Mouse (Mus musculus) testis, adult 2 months (tissue): ENCODE data around the gene Kiss1r.

ENCODE experiments used
- CTCF ChIP-seq: fragments of 200-500 bp; IDR thresholded peaks from 2 replicates; pipeline ENCODE4 v1.5.1; 2012; ENCODE audit warnings: low read depth, mild to moderate bottlenecking, inconsistent platforms, low read length, moderate library complexity; ENCODE audit not compliant: control insufficient read depth, insufficient read depth, insufficient replicate concordance
- POLR2A ChIP-seq: fragments of 200-500 bp; IDR thresholded peaks from 2 replicates; pipeline ENCODE4 v1.6.1; 2012; ENCODE audit warnings: low read depth, mild to moderate bottlenecking, inconsistent platforms, low read length, moderate library complexity; ENCODE audit not compliant: control insufficient read depth

- TF ChIP-seq POLR2A = no peak
- no peak for TF ChIP-seq CTCF
Measured at GRCm38 (mm10) chr10:79928907-79929701, 12.3 kb downstream of the Kiss1r start.
